Mouse (Mus musculus) hematopoietic stem cell, adult 5-6 weeks (primary cell): ENCODE results near the gene Neurl1a. TPM values are rescaled to one million over a fixed set of nuclear protein-coding genes. Genes with fewer than 3 reads are reported as not detected.
A peak's percentile ranks its signal among the peaks of the same experiment; 100 is the strongest.

Source experiments
- ATAC-seq, 2 experiments: fragments of 125-278 bp in 1 of 2; replicated peaks in 1 of 2; 2 replicates each; pipeline ENCODE4 v1.8.0; 2016 to 2017; ENCODE audit warnings: inconsistent platforms in 2 of 2, mild to moderate bottlenecking in 2 of 2, moderate number of reproducible peaks in 2 of 2, low read depth in 1 of 2, moderate TSS enrichment in 1 of 2; ENCODE audit not compliant: low FRiP score in 2 of 2, poor library complexity in 2 of 2, severe bottlenecking in 2 of 2, insufficient read depth in 1 of 2, low TSS enrichment in 1 of 2
- total RNA-seq: library from RNA; stranded (forward); fragments of 172-1452, 232-1000 nt; gene quantifications from 2 replicates; pipeline ENCODE4 v1.2.3, GENCODE M21; 2017

Neurl1a gene
- total RNA-seq, 1 experiment from 2014 or later, result not detected

- no peak for ATAC-seq
Observed at GRCm38 (mm10) chr19:47198671-47199350, 20.2 kb downstream of the Neurl1a start.

- no peak for ATAC-seq
Observed at GRCm38 (mm10) chr19:47201972-47202371, 23.4 kb downstream of the Neurl1a start.

GRCm38 (mm10) chr19:47202429-47202828 lies 23.8 kb downstream of the Neurl1a start:
- no peak for ATAC-seq

- ATAC-seq, result no peak
Observed at GRCm38 (mm10) chr19:47203042-47203441, 24.4 kb downstream of the Neurl1a start.

- no peak for ATAC-seq
Observed at GRCm38 (mm10) chr19:47204653-47205052, 26.0 kb downstream of the Neurl1a start.

GRCm38 (mm10) chr19:47206126-47206525 lies 27.5 kb downstream of the Neurl1a start:
- ATAC-seq, result no peak

- no peak for ATAC-seq
Observed at GRCm38 (mm10) chr19:47210432-47210831, 31.8 kb downstream of the Neurl1a start.

GRCm38 (mm10) chr19:47211609-47212312 lies 33.1 kb downstream of the Neurl1a start:
- no peak for ATAC-seq

- ATAC-seq, result no peak
Observed at GRCm38 (mm10) chr19:47212401-47212800, 33.8 kb downstream of the Neurl1a start.

- no peak for ATAC-seq
Observed at GRCm38 (mm10) chr19:47213470-47213869, 34.9 kb downstream of the Neurl1a start.

- ATAC-seq, result no peak
Observed at GRCm38 (mm10) chr19:47216766-47217165, 38.1 kb downstream of the Neurl1a start.

GRCm38 (mm10) chr19:47219622-47220021 lies 41.0 kb downstream of the Neurl1a start:
- ATAC-seq, result peak; percentile 30 to 32; a peak in 1 of 4 replicates

GRCm38 (mm10) chr19:47220232-47220631 lies 41.6 kb downstream of the Neurl1a start:
- no peak for ATAC-seq

- ATAC-seq, result no peak
Observed at GRCm38 (mm10) chr19:47221006-47221405, 42.4 kb downstream of the Neurl1a start.

GRCm38 (mm10) chr19:47221500-47222153 lies 43.0 kb downstream of the Neurl1a start:
- no peak for ATAC-seq

- no peak for ATAC-seq
Observed at GRCm38 (mm10) chr19:47222154-47222840, 43.7 kb downstream of the Neurl1a start.

GRCm38 (mm10) chr19:47222841-47223557 lies 44.4 kb downstream of the Neurl1a start:
- no peak for ATAC-seq
